Mouse (Mus musculus) hindbrain, embryonic 16.5 days (tissue): Measurements from ENCODE around the gene Peli3. TPM values are rescaled to one million over a fixed set of nuclear protein-coding genes. Genes with fewer than 3 reads are reported as not detected.

Experiments
- ATAC-seq: fragments of 200-750 bp; cut with Nextera tagmentation; 2 replicates; pipeline ENCODE4 v1.8.0; 2017; ENCODE audit warnings: moderate TSS enrichment, moderate library complexity
- H3K27ac ChIP-seq: fragments of 300-500 bp; sonication (generic); 2 replicates; pipeline ENCODE4 v1.5.1; 2014; ENCODE audit warnings: low read depth, mild to moderate bottlenecking, control low read depth, low read length, moderate library complexity
- H3K27me3 ChIP-seq: fragments of 300-500 bp; sonication (generic); replicated peaks from 2 replicates; pipeline ENCODE4 v1.6.1; 2014; ENCODE audit warnings: low read length; ENCODE audit not compliant: control insufficient read depth, insufficient read depth
- H3K36me3 ChIP-seq: fragments of 300-500 bp; sonication (generic); 2 replicates; pipeline ENCODE4 v1.6.1; 2014; ENCODE audit warnings: mild to moderate bottlenecking, low read length, moderate library complexity, mixed read lengths; ENCODE audit not compliant: control insufficient read depth, insufficient read depth
- H3K4me1 ChIP-seq: fragments of 300-500 bp; sonication (generic); 2 replicates; pipeline ENCODE4 v1.6.1; 2014; ENCODE audit warnings: low read depth, low read length; ENCODE audit not compliant: control insufficient read depth, insufficient read depth
- H3K4me2 ChIP-seq: fragments of 300-500 bp; sonication (generic); 2 replicates; pipeline ENCODE4 v1.6.1; 2014; ENCODE audit warnings: mild to moderate bottlenecking, low read length, control low read depth, moderate library complexity
- H3K4me3 ChIP-seq: fragments of 300-500 bp; sonication (generic); 2 replicates; pipeline ENCODE4 v1.5.1; 2014; ENCODE audit warnings: mild to moderate bottlenecking, low read length, control low read depth, moderate library complexity
- H3K9ac ChIP-seq: fragments of 300-500 bp; sonication (generic); 2 replicates; pipeline ENCODE4 v1.6.1; 2014; ENCODE audit warnings: low read depth, mild to moderate bottlenecking, control low read depth, low read length, moderate library complexity
- H3K9me3 ChIP-seq: fragments of 300-500 bp; sonication (generic); 2 replicates; pipeline ENCODE4 v1.6.1; 2014; ENCODE audit warnings: mild to moderate bottlenecking, low read length, moderate library complexity; ENCODE audit not compliant: control insufficient read depth
- WGBS: fragments of 180-500 bp; shearing (Covaris S2); extraction: QIAGEN DNeasy Blood & Tissue Kit; methylation state at CpG from one replicate; pipeline ENCODE4 v1.1.7; 2014; 5-methylcytosine and 5-hydroxymethylcytosine counted together
- polyA plus RNA-seq: library from polyadenylated mRNA; unstranded; fragments of >200 nt; fragmentation: Nextera tagmentation; extraction: Ambion mirVana; gene quantifications from 2 replicates; pipeline ENCODE4 v1.2.1, GENCODE M21; 2015

The Peli3 gene
- polyA plus RNA-seq, 1 experiment from 2014 or later: 13.5 TPM

DNA sequence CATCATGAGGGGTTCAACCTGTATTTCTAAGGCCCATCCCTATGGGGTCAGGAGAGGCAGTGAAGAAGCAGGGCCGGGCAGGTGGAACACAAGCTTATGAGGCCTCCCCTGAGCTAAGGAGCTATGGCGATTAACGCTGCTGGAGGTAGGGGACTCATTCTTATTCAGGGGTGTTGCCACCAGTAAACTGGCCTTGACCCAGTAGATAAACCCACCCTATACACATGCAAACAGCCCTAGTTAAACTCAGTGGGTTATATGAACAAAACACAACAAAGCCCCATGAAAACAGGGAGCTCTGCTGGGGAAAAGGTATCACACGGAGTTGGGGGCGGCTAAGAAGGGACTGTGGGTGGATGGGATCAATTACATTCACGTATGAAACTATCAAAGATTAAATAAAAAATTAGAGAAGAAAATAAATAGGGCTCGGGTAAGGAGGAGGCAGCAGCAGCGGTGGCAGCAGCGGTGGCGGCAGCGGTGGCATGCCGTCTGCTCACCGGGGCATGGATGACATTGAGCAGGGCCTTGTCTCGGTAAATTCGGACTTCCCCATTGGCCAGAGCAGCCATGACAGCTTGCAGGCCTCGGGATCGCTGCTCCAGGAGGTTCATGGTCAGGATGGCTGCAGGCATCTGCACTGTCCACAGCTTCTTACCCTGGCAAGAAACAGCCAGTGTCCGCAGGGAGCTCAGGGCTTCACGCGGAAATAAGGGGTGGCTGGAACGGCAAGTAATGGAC lies 46.0 kb downstream of the Peli3 start:
- ATAC-seq: no peak
- no peaks in the 10 kb centered on the region for H3K9me3 ChIP-seq
- peaks cover 12% of the 10 kb centered on the region for H3K36me3 ChIP-seq
- WGBS: 56% methylated on average over 21 of the region's 21 CpGs
- no peak overlapping the region for H3K4me3 ChIP-seq
- no peak overlapping the region for H3K4me2 ChIP-seq
- H3K4me1 ChIP-seq: no peaks in the 10 kb centered on the region
- H3K9ac ChIP-seq: no peak overlapping the region
- H3K27ac ChIP-seq: no peak overlapping the region
- no peaks in the 10 kb centered on the region for H3K27me3 ChIP-seq

DNA sequence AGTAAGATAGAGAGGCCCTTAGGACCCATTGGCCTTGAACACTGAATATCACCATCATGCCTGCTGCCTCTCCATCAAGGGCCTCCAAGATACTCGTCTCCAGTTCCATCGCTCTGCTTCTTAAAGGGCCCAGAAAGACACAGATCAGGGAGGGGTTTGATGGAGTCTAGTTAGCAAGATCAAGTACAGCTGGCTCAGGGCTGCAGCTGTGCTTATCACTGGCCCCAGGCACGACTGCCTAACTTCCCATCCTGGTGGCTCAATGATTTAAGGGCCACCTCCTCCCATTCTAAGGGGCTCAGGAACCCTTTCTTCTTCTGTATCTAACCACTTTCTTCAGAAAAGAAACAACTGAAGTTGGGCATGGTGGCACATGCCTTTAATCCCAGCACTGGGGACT lies 51.1 kb downstream of the Peli3 start:
- WGBS: 84% methylated on average over 3 of the region's 3 CpGs
- ATAC-seq: no peak
- H3K4me1 ChIP-seq: no peaks in the 10 kb centered on the region
- H3K4me2 ChIP-seq: no peak overlapping the region
- H3K27me3 ChIP-seq: no peaks in the 10 kb centered on the region
- no peak overlapping the region for H3K4me3 ChIP-seq
- H3K9me3 ChIP-seq: no peaks in the 10 kb centered on the region
- no peak overlapping the region for H3K9ac ChIP-seq
- peaks cover 11% of the 10 kb centered on the region for H3K36me3 ChIP-seq
- H3K27ac ChIP-seq: no peak overlapping the region

DNA sequence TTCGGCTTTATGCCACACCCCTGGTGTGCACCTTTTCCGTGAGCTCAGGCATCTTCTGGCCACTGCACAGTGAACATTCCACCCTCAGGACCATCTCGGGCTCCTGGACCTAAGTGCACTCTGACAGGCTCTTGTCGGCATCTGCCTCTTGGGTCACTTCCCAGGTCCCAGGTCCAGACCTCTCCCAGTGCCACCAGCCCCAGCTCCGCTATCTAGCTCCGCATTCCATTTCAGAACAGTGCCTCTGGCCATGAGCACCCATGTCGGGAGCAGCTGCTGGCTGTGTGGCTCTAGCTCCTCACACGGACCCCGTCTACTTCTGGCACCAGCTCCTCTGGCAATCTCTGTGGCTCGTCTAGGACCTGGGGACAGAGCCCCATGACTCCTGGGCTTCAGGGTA lies 53.1 kb downstream of the Peli3 start:
- H3K4me3 ChIP-seq: no peak overlapping the region
- ATAC-seq: no peak
- H3K9ac ChIP-seq: no peak overlapping the region
- H3K27ac ChIP-seq: no peak overlapping the region
- peaks cover 11% of the 10 kb centered on the region for H3K36me3 ChIP-seq
- no peaks in the 10 kb centered on the region for H3K27me3 ChIP-seq
- H3K9me3 ChIP-seq: no peaks in the 10 kb centered on the region
- H3K4me1 ChIP-seq: no peaks in the 10 kb centered on the region
- H3K4me2 ChIP-seq: no peak overlapping the region
- 91% methylated on average over 10 of the region's 10 CpGs for WGBS

GRCm38 (mm10) chr19:4883961-4884360 lies 59.0 kb downstream of the Peli3 start:
- 81% methylated on average over 4 of the region's 4 CpGs for WGBS
- Histone ChIP-seq H3K4me1 (peaks cover 7% of the 10 kb centered on the region), H3K9me3 (no peaks in the 10 kb centered on the region), H3K9ac (no peak overlapping the region), H3K4me2 (no peak overlapping the region), H3K27ac (no peak overlapping the region), H3K4me3 (no peak overlapping the region), H3K36me3 (no peaks in the 10 kb centered on the region), H3K27me3 (no peaks in the 10 kb centered on the region)
- ATAC-seq: no peak

Other genes with a start within 250 kb of the Peli3 start
- gene Gm960, start 244.5 kb downstream of the Peli3 start, polyA plus RNA-seq: 5.2 and 6.7 TPM in 2 replicates
- 21.7 and 31.4 TPM in 2 replicates for gene Sptbn2, start 232.0 kb downstream of the Peli3 start, polyA plus RNA-seq
- 124 and 127 TPM in 2 replicates for gene Rbm4b, start 186.6 kb downstream of the Peli3 start, polyA plus RNA-seq
- gene Rbm4, start 149.2 kb downstream of the Peli3 start, polyA plus RNA-seq: 67.2 and 73.6 TPM in 2 replicates
- gene Gm21992, start 131.5 kb downstream of the Peli3 start, polyA plus RNA-seq: 21.3 and 24.2 TPM in 2 replicates
- gene Rbm14, start 131.5 kb downstream of the Peli3 start, polyA plus RNA-seq: 59.5 and 65.0 TPM in 2 replicates
- 38.4 and 43.0 TPM in 2 replicates for gene Ccs, start 103.8 kb downstream of the Peli3 start, polyA plus RNA-seq
- gene Ccdc87, start 103.8 kb downstream of the Peli3 start, polyA plus RNA-seq: 0.57 and 0.74 TPM in 2 replicates
- gene Ctsf, start 88.0 kb downstream of the Peli3 start, polyA plus RNA-seq: 87.0 and 90.1 TPM in 2 replicates
- 2.7 and 3.5 TPM in 2 replicates for gene Actn3, start 65.2 kb downstream of the Peli3 start, polyA plus RNA-seq
- gene Zdhhc24, start 64.5 kb downstream of the Peli3 start, polyA plus RNA-seq: 22.5 and 23.4 TPM in 2 replicates
- 8.1 and 8.8 TPM in 2 replicates for gene Bbs1, start 36.5 kb downstream of the Peli3 start, polyA plus RNA-seq
- 102 and 115 TPM in 2 replicates for gene Dpp3, start 14.8 kb downstream of the Peli3 start, polyA plus RNA-seq
- 91.6 and 106 TPM in 2 replicates for gene Mrpl11, start 19.0 kb upstream of the Peli3 start, polyA plus RNA-seq
- 0.41 and 0.47 TPM in 2 replicates for gene Npas4, start 47.2 kb upstream of the Peli3 start, polyA plus RNA-seq
- gene Slc29a2, start 80.7 kb upstream of the Peli3 start, polyA plus RNA-seq: 15.0 and 16.6 TPM in 2 replicates
- 116 and 133 TPM in 2 replicates for gene B4gat1, start 95.7 kb upstream of the Peli3 start, polyA plus RNA-seq
- gene AC124502.3, start 95.8 kb upstream of the Peli3 start, polyA plus RNA-seq: 2.4 and 3.1 TPM in 2 replicates
- gene Brms1, start 98.2 kb upstream of the Peli3 start, polyA plus RNA-seq: 25.6 and 26.6 TPM in 2 replicates
- 0.64 and 0.72 TPM in 2 replicates for gene Rin1, start 107.4 kb upstream of the Peli3 start, polyA plus RNA-seq
- 14.5 and 25.2 TPM in 2 replicates for gene Cd248, start 125.0 kb upstream of the Peli3 start, polyA plus RNA-seq
- gene Tmem151a, start 142.4 kb upstream of the Peli3 start, polyA plus RNA-seq: 38.5 and 49.0 TPM in 2 replicates
- 60.7 and 65.8 TPM in 2 replicates for gene Yif1a, start 145.4 kb upstream of the Peli3 start, polyA plus RNA-seq
- 361 and 364 TPM in 2 replicates for gene Cnih2, start 155.4 kb upstream of the Peli3 start, polyA plus RNA-seq
- gene Rab1b, start 163.9 kb upstream of the Peli3 start, polyA plus RNA-seq: 230 and 231 TPM in 2 replicates
- gene Klc2, start 175.4 kb upstream of the Peli3 start, polyA plus RNA-seq: 85.6 and 87.8 TPM in 2 replicates